Mouse (Mus musculus) heart, embryonic 10.5 days (tissue): ENCODE results near the gene Pik3ca. TPM values are rescaled to one million over a fixed set of nuclear protein-coding genes. Genes with fewer than 3 reads are reported as not detected.

Source experiments
- DNase-seq: peaks from one replicate; pipeline ENCODE4 v3.0.0-alpha.2; 2017; ENCODE audit warnings: low spot score
- H3K27ac ChIP-seq: fragments of 300-500 bp; sonication (generic); 2 replicates; pipeline ENCODE4 v1.5.1; 2016; ENCODE audit warnings: mild to moderate bottlenecking
- H3K27me3 ChIP-seq: fragments of 300-500 bp; sonication (generic); 2 replicates; pipeline ENCODE4 v1.6.1; 2016; ENCODE audit warnings: mild to moderate bottlenecking; ENCODE audit not compliant: poor library complexity, insufficient read depth, severe bottlenecking
- H3K36me3 ChIP-seq: fragments of 300-500 bp; sonication (generic); 2 replicates; pipeline ENCODE4 v1.6.1; 2016; ENCODE audit warnings: mild to moderate bottlenecking, moderate library complexity
- H3K4me1 ChIP-seq: fragments of 300-500 bp; sonication (generic); 2 replicates; pipeline ENCODE4 v1.6.1; 2016; ENCODE audit warnings: mild to moderate bottlenecking
- H3K4me3 ChIP-seq: fragments of 300-500 bp; sonication (generic); 2 replicates; pipeline ENCODE4 v1.5.1; 2016; ENCODE audit warnings: mild to moderate bottlenecking, moderate library complexity
- H3K9me3 ChIP-seq: fragments of 300-500 bp; sonication (generic); 2 replicates; pipeline ENCODE4 v1.6.1; 2016; ENCODE audit warnings: mild to moderate bottlenecking, moderate library complexity
- whole genome bisulfite sequencing: fragments of 180-500 bp; shearing (Covaris S2); methylation state at CpG from one replicate; pipeline ENCODE4 v1.1.7; 2016; 5-methylcytosine and 5-hydroxymethylcytosine counted together
- polyA plus RNA-seq: library from polyadenylated mRNA; unstranded; fragments of >200 nt; fragmentation: Nextera tagmentation; extraction: Ambion mirVana; gene quantifications from 2 replicates; pipeline ENCODE4 v1.2.1, GENCODE M21; 2016

The Pik3ca gene
- 4.7 and 6.1 TPM in 2 replicates for polyA plus RNA-seq

DNA sequence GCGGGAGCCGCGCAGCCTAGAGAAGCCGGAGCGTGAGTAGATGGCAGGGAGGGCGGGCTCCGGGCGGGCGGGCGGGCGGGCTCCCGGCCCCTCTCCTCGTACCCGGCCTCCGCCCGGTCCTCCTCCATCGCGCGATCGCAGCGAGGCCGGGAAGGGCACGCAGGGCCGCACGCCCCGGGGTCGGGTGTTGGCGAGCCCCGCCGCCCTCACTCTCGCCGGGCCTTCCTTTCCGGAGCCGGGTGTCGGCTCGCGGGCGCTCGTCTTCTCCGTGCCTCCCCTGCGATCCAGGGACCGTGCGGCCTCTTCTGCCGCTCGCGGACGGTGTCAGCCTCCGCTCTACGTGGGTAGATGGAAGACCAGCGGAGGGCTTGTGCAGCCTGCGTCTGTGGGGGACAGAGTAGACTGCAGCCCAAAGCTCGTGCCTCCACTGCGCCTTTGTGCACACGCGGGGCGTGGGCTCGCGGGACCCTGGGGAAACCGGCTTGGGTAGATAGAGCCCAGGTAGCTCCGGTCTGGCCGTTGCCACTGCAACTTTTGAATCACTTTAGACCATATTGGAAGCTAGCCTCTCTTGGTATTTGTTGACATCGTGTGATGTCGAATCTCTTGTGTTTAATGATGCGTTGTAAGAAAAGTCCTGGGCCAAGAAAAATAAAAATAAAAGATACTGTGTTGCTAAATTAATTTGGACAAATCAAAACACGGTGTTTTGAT, at the start of gene Pik3ca:
Pik3ca (plus strand) TSS at position 211 of the 714 bp plus-strand sequence.
- H3K27me3 ChIP-seq, result no peaks in the 10 kb centered on the region
- peak; percentile 79 for DNase-seq
- peak within 1 kb of the TSS; percentile 90 for H3K4me3 ChIP-seq
- no peaks in the 10 kb centered on the region for H3K36me3 ChIP-seq
- H3K27ac ChIP-seq, result peak within 1 kb of the TSS; percentile 97
- under 1% methylated on average over 60 of the region's 65 CpGs for WGBS
- peaks cover 32% of the 10 kb centered on the region for H3K4me1 ChIP-seq
- no peaks in the 10 kb centered on the region for H3K9me3 ChIP-seq

DNA sequence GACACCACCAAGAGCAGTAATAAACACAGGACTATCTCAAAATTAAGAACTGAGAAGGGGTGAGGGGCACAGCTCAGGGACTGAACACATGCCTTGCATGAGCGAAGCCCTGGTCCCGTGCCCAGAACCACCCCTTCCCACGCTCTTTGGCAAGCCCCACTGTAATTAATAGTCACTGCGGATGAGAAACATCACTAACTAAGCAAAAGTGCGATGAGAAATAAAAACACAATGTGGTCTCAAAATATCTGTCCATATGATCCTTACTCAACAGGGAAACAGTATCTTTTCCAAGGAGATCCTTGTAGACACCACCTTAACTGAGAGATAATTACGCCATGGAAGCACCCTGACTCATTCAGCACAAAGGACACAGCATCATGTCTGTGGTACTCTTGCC, 49.6 kb upstream of the Pik3ca start:
- WGBS, result 94% methylated on average over 6 of the region's 6 CpGs
- Histone ChIP-seq H3K27me3 (no peaks in the 10 kb centered on the region), H3K36me3 (peaks cover 18% of the 10 kb centered on the region), H3K4me1 (no peaks in the 10 kb centered on the region), H3K9me3 (no peaks in the 10 kb centered on the region), H3K27ac (no peak overlapping the region), H3K4me3 (no peak overlapping the region)
- no peak for DNase-seq

DNA sequence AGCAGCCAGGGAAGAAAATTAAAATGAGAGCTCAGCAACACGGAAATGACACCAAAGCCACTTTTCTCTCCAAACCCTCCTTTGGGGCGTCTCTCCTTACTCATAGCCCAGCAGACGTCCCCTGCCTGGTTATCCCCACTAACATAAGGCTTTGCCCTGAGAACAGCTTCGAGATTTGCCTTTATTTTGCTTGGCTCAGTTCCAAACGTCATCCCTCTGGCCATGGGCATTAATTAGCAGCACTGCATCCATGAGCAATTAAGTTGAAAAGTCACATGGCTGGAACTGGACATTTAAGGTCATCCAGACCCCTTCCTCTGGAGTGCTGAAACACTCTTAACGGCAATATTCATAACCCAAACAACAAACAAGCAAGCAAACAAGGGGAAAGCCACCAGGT, 36.2 kb upstream of the Pik3ca start:
- WGBS, result 59% methylated on average over 6 of the region's 6 CpGs
- H3K36me3 ChIP-seq, result no peaks in the 10 kb centered on the region
- no peak for DNase-seq

DNA sequence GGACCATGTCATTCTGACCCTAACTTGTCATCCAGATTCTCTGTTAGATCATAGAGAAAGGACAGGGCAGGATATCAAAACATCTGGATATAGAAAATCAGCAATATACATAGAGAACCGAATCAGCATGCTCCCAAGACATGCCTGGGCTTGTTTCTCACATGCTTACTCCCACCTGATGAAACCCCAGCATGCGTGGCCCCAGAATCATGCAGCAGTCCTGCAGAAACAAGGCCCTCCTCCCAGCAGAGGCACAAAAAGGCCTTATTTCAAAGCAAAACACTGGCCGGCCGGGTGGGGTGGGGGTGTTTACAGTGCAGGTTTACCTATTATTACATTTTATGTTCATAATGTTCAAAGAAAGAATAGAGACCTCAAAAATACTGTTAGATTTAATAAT, 33.3 kb upstream of the Pik3ca start:
- 68% methylated on average over 4 of the region's 4 CpGs for WGBS

More for the DNA sequence above, 36.2 kb upstream of the Pik3ca start:
- H3K4me3 ChIP-seq, result no peak overlapping the region
- H3K27me3 ChIP-seq, result no peaks in the 10 kb centered on the region
- H3K4me1 ChIP-seq, result peaks cover 13% of the 10 kb centered on the region
- no peak overlapping the region for H3K27ac ChIP-seq
- H3K9me3 ChIP-seq, result no peaks in the 10 kb centered on the region

DNA sequence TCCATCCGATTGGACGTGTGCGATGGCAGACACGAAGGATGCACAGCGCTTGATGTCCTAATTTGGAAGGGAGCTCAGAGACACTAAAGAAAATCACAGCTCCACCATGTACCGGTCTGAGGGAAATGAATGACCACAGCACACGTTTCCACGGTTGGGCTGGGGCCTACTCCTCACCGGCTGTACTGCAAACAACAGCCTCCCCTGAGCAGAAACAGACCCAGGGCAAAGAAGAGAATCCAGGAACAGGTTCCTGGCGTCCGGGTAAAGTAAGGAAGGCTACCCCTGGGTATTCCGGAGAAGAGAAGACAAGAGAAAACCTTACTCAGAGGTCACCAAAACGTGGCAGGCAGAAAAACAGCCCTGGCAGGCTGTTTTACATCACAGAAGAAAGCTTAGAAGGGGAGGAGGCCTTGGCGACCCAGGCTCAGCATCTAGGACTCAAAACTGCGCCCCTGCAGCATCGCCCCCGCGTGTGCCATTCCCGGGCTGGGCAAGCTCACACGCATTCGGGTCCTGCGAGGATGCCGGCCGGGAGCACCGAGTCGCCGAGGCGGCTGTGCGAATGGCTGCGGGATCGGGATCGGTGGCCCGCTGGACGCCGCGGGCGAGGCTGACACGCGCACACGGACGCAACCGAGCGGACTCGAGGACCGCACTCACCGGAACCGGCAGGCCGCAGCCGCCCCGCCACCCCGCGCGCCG, 32.5 kb upstream of the Pik3ca start:
- Histone ChIP-seq H3K27ac (peak overlapping the region; percentile 91), H3K9me3 (no peaks in the 10 kb centered on the region), H3K4me3 (peak overlapping the region; percentile 89), H3K36me3 (no peaks in the 10 kb centered on the region), H3K27me3 (peaks cover 13% of the 10 kb centered on the region; the same call in 1 of the 2 replicates), H3K4me1 (peaks cover 13% of the 10 kb centered on the region)
- WGBS, result 1% methylated on average over 52 of the region's 54 CpGs
- no peak for DNase-seq

More for the DNA sequence above, 33.3 kb upstream of the Pik3ca start:
- Histone ChIP-seq H3K4me3 (peak overlapping the region; percentile 89), H3K9me3 (no peaks in the 10 kb centered on the region), H3K4me1 (peaks cover 13% of the 10 kb centered on the region), H3K27me3 (peaks cover 13% of the 10 kb centered on the region; the same call in 1 of the 2 replicates), H3K27ac (peak overlapping the region; percentile 47; the same call in 1 of the 2 replicates), H3K36me3 (no peaks in the 10 kb centered on the region)
- no peak for DNase-seq

DNA sequence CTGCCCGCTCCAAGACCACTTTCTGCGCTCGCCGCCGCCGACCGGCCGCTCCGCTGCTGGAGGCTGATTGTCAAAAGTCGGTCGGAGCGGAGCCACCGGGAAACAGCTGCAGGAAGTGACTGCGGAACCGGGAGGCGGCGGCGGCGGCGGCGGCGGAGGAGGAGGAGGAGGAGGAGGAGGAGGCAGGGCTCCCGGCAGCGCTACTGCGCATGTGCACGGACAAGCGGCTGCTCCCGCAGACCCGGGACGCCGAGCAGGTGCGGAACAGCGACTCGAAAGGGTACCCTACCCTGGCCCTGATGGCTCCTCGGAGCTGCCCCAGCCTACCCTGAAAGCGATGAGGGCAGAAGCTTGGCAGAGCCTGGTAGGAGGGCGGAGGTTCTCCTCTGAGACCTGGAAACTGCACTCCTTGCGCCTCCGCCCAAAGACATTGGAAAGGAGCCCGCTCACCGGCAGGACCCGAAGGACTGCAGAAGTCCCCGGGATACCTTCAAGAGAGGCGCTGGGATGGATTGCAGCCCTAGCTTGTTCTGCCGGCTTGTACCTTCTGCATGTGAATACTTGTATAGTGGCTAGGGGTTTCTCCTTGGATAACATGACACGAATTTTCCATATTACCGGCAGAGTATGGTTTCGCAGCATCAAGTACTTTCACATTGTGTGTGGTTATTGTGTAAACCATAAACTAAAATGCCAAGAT, 31.8 kb upstream of the Pik3ca start, which contains the start of gene Zmat3:
Zmat3 (minus strand) TSS at position 469 of the 700 bp plus-strand sequence.
- Histone ChIP-seq H3K36me3 (no peaks in the 10 kb centered on the region), H3K9me3 (no peaks in the 10 kb centered on the region), H3K27ac (peak within 1 kb of the TSS; percentile 91), H3K4me1 (peaks cover 11% of the 10 kb centered on the region), H3K4me3 (peak within 1 kb of the TSS; percentile 89), H3K27me3 (peaks cover 13% of the 10 kb centered on the region; the same call in 1 of the 2 replicates)
- 3% methylated on average over 37 of the region's 48 CpGs for WGBS
- peak; percentile 92 for DNase-seq

DNA sequence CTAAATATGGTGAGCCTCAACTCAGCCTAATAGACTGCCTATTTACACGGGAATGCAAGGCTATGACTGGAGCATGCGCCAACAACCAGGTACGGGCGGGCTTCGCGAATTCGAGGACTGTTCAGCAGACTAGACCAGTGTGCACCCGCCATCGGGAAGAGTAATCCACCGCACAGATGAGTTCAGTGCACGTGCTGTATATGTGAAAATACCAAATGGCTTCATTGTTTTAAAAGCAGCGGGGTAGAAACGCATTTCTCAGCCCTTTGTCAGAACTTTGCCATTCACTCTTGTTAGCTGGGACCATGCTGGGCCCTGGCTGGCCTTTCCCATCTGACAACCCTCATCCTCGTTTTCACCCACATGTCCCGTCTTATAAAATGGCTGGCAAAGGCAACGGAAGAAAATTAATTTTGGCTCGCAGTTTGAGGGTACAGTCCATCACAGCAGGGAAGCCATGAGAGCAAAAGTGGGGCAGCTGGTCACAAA, 31.2 kb upstream of the Pik3ca start:
- Histone ChIP-seq H3K27ac (peak overlapping the region; percentile 91; the same call in 1 of the 2 replicates), H3K9me3 (no peaks in the 10 kb centered on the region), H3K36me3 (no peaks in the 10 kb centered on the region), H3K4me3 (peak overlapping the region; percentile 89), H3K27me3 (peaks cover 13% of the 10 kb centered on the region; the same call in 1 of the 2 replicates), H3K4me1 (peaks cover 5% of the 10 kb centered on the region; the same call in 1 of the 2 replicates)
- 61% methylated on average over 17 of the region's 17 CpGs for WGBS
- DNase-seq, result no peak

DNA sequence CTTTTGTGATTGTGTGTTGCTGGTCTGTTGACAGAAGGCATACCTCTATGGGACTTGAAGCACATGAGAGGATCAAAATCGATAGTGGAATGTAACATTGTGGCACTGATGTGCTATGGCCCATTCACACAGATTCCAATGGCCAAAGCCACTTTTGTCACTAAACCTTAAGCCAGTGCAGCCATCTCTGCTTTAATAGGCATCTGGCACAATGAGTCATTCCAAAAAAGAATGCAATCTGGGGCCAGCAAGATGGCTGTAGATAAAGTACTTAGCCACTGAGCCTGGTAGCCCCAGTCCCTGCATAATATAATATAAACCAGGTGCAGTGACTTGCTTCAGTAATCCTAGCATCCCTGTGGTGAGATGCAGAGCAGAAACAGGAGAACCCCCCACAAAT, 30.0 kb upstream of the Pik3ca start:
- 73% methylated on average over 1 of the region's 1 CpGs for WGBS

DNA sequence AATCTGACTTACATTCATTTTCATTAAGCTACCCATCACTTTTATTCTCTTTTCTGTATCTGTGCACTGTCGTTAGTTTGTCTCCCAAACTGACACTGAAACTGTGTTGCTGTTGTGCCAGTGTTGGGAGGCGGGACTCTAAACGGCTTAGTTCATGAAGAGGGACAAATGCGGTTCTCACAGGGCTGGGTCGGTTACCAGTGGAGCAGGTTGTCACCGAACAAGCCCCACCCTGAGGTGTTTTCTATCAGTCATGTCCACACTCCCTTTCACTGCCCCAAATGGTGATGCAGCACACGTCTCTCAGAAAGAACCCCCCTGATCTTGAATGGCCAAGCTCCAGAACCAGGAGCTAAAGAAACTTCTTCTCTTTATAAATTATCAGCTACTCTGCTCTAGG, 25.5 kb upstream of the Pik3ca start:
- Histone ChIP-seq H3K9me3 (no peaks in the 10 kb centered on the region), H3K4me3 (no peak overlapping the region), H3K36me3 (no peaks in the 10 kb centered on the region), H3K27me3 (peaks cover 7% of the 10 kb centered on the region; the same call in 1 of the 2 replicates), H3K27ac (no peak overlapping the region), H3K4me1 (no peaks in the 10 kb centered on the region)
- 68% methylated on average over 7 of the region's 7 CpGs for WGBS
- no peak for DNase-seq

More for the DNA sequence above, 30.0 kb upstream of the Pik3ca start:
- H3K9me3 ChIP-seq, result no peaks in the 10 kb centered on the region
- no peak overlapping the region for H3K4me3 ChIP-seq
- H3K4me1 ChIP-seq, result peaks cover 5% of the 10 kb centered on the region; the same call in 1 of the 2 replicates
- H3K27ac ChIP-seq, result no peak overlapping the region
- peaks cover 13% of the 10 kb centered on the region; the same call in 1 of the 2 replicates for H3K27me3 ChIP-seq
- no peaks in the 10 kb centered on the region for H3K36me3 ChIP-seq
- DNase-seq, result no peak

DNA sequence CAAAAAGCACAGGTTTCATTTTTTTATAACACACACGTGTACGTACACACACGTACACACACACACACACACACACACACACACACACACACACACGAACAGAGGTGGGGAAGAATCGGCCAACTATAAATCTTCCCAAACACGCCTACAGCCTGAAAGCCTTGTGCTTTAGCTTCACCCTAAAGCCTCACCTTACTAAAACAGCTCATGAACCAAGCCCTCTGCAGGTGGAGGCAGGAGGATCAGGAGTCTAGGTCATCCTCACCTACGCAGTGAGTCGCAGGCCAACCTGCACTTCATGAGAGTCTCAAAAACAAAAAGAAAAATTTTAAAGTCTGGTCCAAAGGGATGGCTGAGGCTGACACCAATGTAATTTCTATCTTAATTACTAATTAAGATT, 25.0 kb upstream of the Pik3ca start:
- H3K9me3 ChIP-seq, result no peaks in the 10 kb centered on the region
- H3K4me3 ChIP-seq, result no peak overlapping the region
- 85% methylated on average over 8 of the region's 8 CpGs for WGBS
- H3K36me3 ChIP-seq, result no peaks in the 10 kb centered on the region
- H3K27ac ChIP-seq, result no peak overlapping the region
- no peaks in the 10 kb centered on the region for H3K4me1 ChIP-seq
- H3K27me3 ChIP-seq, result peaks cover 7% of the 10 kb centered on the region; the same call in 1 of the 2 replicates
- no peak for DNase-seq

DNA sequence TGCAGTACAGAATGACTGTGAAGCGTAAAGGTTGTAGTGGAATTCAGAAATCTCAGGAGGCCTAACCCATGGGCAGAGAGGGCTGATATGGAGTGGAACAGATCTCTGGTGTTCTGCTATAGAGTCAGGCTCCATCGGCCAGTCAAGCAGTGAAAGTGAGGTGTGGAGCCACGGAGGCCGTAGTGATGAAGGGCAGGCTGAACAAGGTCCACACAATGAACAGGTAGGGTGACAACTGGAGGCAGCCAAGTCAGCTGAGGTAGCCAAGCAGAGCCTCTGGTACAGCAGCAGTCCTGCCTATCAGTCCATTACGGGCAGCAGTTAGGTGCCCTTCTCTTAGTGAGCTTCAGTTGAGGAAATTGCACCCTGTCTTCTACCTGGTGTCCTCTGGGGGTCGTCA, 24.2 kb upstream of the Pik3ca start:
- H3K36me3 ChIP-seq, result no peaks in the 10 kb centered on the region
- H3K9me3 ChIP-seq, result no peaks in the 10 kb centered on the region
- H3K27me3 ChIP-seq, result peaks cover 3% of the 10 kb centered on the region; the same call in 1 of the 2 replicates
- no peak overlapping the region for H3K27ac ChIP-seq
- 76% methylated on average over 6 of the region's 6 CpGs for WGBS
- DNase-seq, result no peak
- no peak overlapping the region for H3K4me3 ChIP-seq
- H3K4me1 ChIP-seq, result no peaks in the 10 kb centered on the region

DNA sequence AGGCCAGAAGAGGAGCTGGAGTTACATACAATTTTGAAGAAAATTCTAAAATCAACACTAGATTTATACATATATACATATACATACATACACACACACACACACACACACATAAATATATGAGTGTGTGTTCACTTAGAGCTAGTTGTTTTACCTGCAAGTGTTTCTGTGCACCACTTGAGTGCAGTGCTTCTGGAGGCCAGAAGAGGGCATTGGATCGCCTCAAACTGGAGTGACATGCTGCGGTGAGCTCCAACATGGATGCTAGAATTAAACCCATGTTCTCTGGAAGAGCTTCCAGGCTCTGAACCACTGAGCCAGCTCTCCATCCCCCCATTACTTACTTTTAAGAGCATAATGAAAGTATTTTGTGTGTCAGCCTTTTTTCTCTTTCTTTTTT, 17.6 kb upstream of the Pik3ca start:
- no peak overlapping the region for H3K4me3 ChIP-seq
- no peaks in the 10 kb centered on the region for H3K27me3 ChIP-seq
- DNase-seq, result no peak
- WGBS, result 39% methylated on average over 2 of the region's 2 CpGs
- H3K4me1 ChIP-seq, result no peaks in the 10 kb centered on the region
- no peaks in the 10 kb centered on the region for H3K9me3 ChIP-seq
- no peaks in the 10 kb centered on the region for H3K36me3 ChIP-seq
- H3K27ac ChIP-seq, result no peak overlapping the region
